Mouse (Mus musculus) ES-Bruce4 (cell line): ENCODE results near the gene Lhfpl2.

Experiments used
- CTCF ChIP-seq: IDR thresholded peaks from one replicate; pipeline ENCODE4 v1.8.1; 2011; ENCODE audit warnings: low read depth, low read length
- EP300 ChIP-seq: IDR thresholded peaks from 2 replicates; pipeline ENCODE4 v1.6.1; 2011; ENCODE audit warnings: low read depth, low read length; ENCODE audit not compliant: insufficient read depth
- POLR2A ChIP-seq: IDR thresholded peaks from one replicate; pipeline ENCODE4 v1.8.1; 2011; ENCODE audit warnings: low read length; ENCODE audit not compliant: insufficient read depth

DNA sequence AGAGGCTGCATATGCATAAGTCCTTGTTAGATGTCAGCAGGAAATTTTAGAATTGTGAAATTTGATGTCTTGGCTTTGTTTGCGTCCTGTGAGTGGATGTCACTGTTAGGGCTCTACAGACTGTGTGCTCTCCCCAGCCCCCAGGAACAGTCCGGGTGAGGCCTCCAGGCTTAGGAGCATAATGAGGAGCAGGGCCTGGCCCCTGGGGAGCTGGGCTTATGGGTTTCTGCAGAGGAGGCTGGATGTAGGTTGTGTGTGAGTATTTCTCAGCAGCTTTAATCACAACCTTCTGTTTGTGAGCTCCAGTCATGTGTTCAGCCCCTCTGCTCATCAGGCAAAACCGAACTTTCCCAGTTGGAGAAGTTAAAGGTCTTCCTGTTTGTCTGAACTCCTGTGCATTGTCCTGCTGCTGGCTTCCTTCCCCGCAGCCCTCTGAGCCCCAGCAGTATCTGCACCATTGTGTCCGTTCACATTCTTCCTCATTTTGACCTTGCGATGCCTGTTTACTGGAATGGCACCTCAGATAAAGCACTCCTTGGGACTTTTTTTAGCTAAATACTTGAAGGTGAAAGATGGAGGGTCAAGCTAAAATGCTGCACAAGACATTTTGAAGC lies 101.4 kb downstream of the Lhfpl2 start:
- no peak for TF ChIP-seq CTCF
- TF ChIP-seq POLR2A, result no peak
- TF ChIP-seq EP300, result no peak
